Mouse (Mus musculus): Measurements from ENCODE around the gene Anapc7. TPM values are rescaled to one million over a fixed set of nuclear protein-coding genes. Genes with fewer than 3 reads are reported as not detected.

Anapc7 gene
- polyA plus RNA-seq, 1 experiment, result 41.9 TPM

GRCm38 (mm10) chr5:122474643-122475363 lies 53.3 kb downstream of the Anapc7 start:
- Histone ChIP-seq H3K36me3 (ENCODE audit: control insufficient read depth, insufficient read depth, low read length, poor library complexity, severe bottlenecking) (peaks cover 76% of the 10 kb centered on the region), H3K9me3 (replicated peaks; ENCODE audit: control insufficient read depth, insufficient read depth, low read length, poor library complexity, severe bottlenecking) (no peaks in the 10 kb centered on the region)
- TF ChIP-seq CTCF (IDR thresholded peaks at IDR 0.05; ENCODE audit: low read depth, low read length) (no peak), POLR2A (IDR thresholded peaks at IDR 0.05; ENCODE audit: insufficient read depth, low read length) (no peak), EP300 (IDR thresholded peaks at IDR 0.05; ENCODE audit: insufficient read depth, low read depth, low read length) (no peak)

GRCm38 (mm10) chr5:122476078-122476477 lies 54.6 kb downstream of the Anapc7 start:
- no peak overlapping the region for H3K4me3 ChIP-seq (ENCODE audit: low read depth, low read length)
- H3K9ac ChIP-seq (ENCODE audit: low read depth, poor library complexity, severe bottlenecking), result no peak overlapping the region
- no peaks in the 10 kb centered on the region for H3K4me1 ChIP-seq (ENCODE audit: control insufficient read depth, insufficient read depth, low read length)
- TF ChIP-seq POLR2A (IDR thresholded peaks at IDR 0.05; ENCODE audit: insufficient read depth, low read length) (no peak), CTCF (IDR thresholded peaks at IDR 0.05; ENCODE audit: low read depth, low read length) (no peak), EP300 (IDR thresholded peaks at IDR 0.05; ENCODE audit: insufficient read depth, low read depth, low read length) (no peak)
- H3K9me3 ChIP-seq (replicated peaks; ENCODE audit: control insufficient read depth, insufficient read depth, low read length, poor library complexity, severe bottlenecking), result no peaks in the 10 kb centered on the region
- H3K27me3 ChIP-seq (ENCODE audit: control insufficient read depth, insufficient read depth, low read length, poor library complexity, severe bottlenecking), result no peaks in the 10 kb centered on the region
- H3K27ac ChIP-seq (ENCODE audit: insufficient read depth, low read length), result no peak overlapping the region
- H3K36me3 ChIP-seq (ENCODE audit: control insufficient read depth, insufficient read depth, low read length, poor library complexity, severe bottlenecking), result peaks cover 72% of the 10 kb centered on the region

More at GRCm38 (mm10) chr5:122474643-122475363, 53.3 kb downstream of the Anapc7 start:
- no peaks in the 10 kb centered on the region for H3K4me1 ChIP-seq (ENCODE audit: control insufficient read depth, insufficient read depth, low read length)
- H3K27me3 ChIP-seq (ENCODE audit: control insufficient read depth, insufficient read depth, low read length, poor library complexity, severe bottlenecking), result no peaks in the 10 kb centered on the region
- H3K4me3 ChIP-seq (ENCODE audit: low read depth, low read length), result no peak overlapping the region
- no peak overlapping the region for H3K27ac ChIP-seq (ENCODE audit: insufficient read depth, low read length)
- no peak overlapping the region for H3K9ac ChIP-seq (ENCODE audit: low read depth, poor library complexity, severe bottlenecking)

- no peak overlapping the region for H3K9ac ChIP-seq (ENCODE audit: low read depth, poor library complexity, severe bottlenecking)
- H3K4me1 ChIP-seq (ENCODE audit: control insufficient read depth, insufficient read depth, low read length), result no peaks in the 10 kb centered on the region
- H3K27ac ChIP-seq (ENCODE audit: insufficient read depth, low read length), result no peak overlapping the region
- no peaks in the 10 kb centered on the region for H3K9me3 ChIP-seq (replicated peaks; ENCODE audit: control insufficient read depth, insufficient read depth, low read length, poor library complexity, severe bottlenecking)
- H3K4me3 ChIP-seq (ENCODE audit: low read depth, low read length), result no peak overlapping the region
- peaks cover 71% of the 10 kb centered on the region for H3K36me3 ChIP-seq (ENCODE audit: control insufficient read depth, insufficient read depth, low read length, poor library complexity, severe bottlenecking)
- no peaks in the 10 kb centered on the region for H3K27me3 ChIP-seq (ENCODE audit: control insufficient read depth, insufficient read depth, low read length, poor library complexity, severe bottlenecking)
- no peak for TF ChIP-seq EP300 (IDR thresholded peaks at IDR 0.05; ENCODE audit: insufficient read depth, low read depth, low read length)
- TF ChIP-seq CTCF (IDR thresholded peaks at IDR 0.05; ENCODE audit: low read depth, low read length), result no peak
- no peak for TF ChIP-seq POLR2A (IDR thresholded peaks at IDR 0.05; ENCODE audit: insufficient read depth, low read length)
Observed at GRCm38 (mm10) chr5:122477492-122477891, 56.0 kb downstream of the Anapc7 start.

- H3K27me3 ChIP-seq (ENCODE audit: control insufficient read depth, insufficient read depth, low read length, poor library complexity, severe bottlenecking), result no peaks in the 10 kb centered on the region
- no peaks in the 10 kb centered on the region for H3K4me1 ChIP-seq (ENCODE audit: control insufficient read depth, insufficient read depth, low read length)
- no peaks in the 10 kb centered on the region for H3K9me3 ChIP-seq (replicated peaks; ENCODE audit: control insufficient read depth, insufficient read depth, low read length, poor library complexity, severe bottlenecking)
- H3K9ac ChIP-seq (ENCODE audit: low read depth, poor library complexity, severe bottlenecking), result no peak overlapping the region
- H3K36me3 ChIP-seq (ENCODE audit: control insufficient read depth, insufficient read depth, low read length, poor library complexity, severe bottlenecking), result peaks cover 71% of the 10 kb centered on the region
- TF ChIP-seq CTCF (IDR thresholded peaks at IDR 0.05; ENCODE audit: low read depth, low read length) (no peak), POLR2A (IDR thresholded peaks at IDR 0.05; ENCODE audit: insufficient read depth, low read length) (no peak), EP300 (IDR thresholded peaks at IDR 0.05; ENCODE audit: insufficient read depth, low read depth, low read length) (no peak)
- no peak overlapping the region for H3K4me3 ChIP-seq (ENCODE audit: low read depth, low read length)
- no peak overlapping the region for H3K27ac ChIP-seq (ENCODE audit: insufficient read depth, low read length)
Observed at GRCm38 (mm10) chr5:122479131-122479530, 57.6 kb downstream of the Anapc7 start.

GRCm38 (mm10) chr5:122481844-122482243 lies 60.4 kb downstream of the Anapc7 start:
- Histone ChIP-seq H3K27ac (ENCODE audit: insufficient read depth, low read length) (no peak overlapping the region), H3K4me1 (ENCODE audit: control insufficient read depth, insufficient read depth, low read length) (no peaks in the 10 kb centered on the region), H3K27me3 (ENCODE audit: control insufficient read depth, insufficient read depth, low read length, poor library complexity, severe bottlenecking) (no peaks in the 10 kb centered on the region), H3K9ac (ENCODE audit: low read depth, poor library complexity, severe bottlenecking) (no peak overlapping the region), H3K4me3 (ENCODE audit: low read depth, low read length) (no peak overlapping the region), H3K9me3 (replicated peaks; ENCODE audit: control insufficient read depth, insufficient read depth, low read length, poor library complexity, severe bottlenecking) (no peaks in the 10 kb centered on the region), H3K36me3 (ENCODE audit: control insufficient read depth, insufficient read depth, low read length, poor library complexity, severe bottlenecking) (peaks cover 68% of the 10 kb centered on the region)
- TF ChIP-seq POLR2A (IDR thresholded peaks at IDR 0.05; ENCODE audit: insufficient read depth, low read length) (no peak), EP300 (IDR thresholded peaks at IDR 0.05; ENCODE audit: insufficient read depth, low read depth, low read length) (no peak), CTCF (IDR thresholded peaks at IDR 0.05; ENCODE audit: low read depth, low read length) (no peak)

- H3K36me3 ChIP-seq (ENCODE audit: control insufficient read depth, insufficient read depth, low read length, poor library complexity, severe bottlenecking), result peaks cover 64% of the 10 kb centered on the region
- TF ChIP-seq CTCF (IDR thresholded peaks at IDR 0.05; ENCODE audit: low read depth, low read length), result no peak
- TF ChIP-seq POLR2A (IDR thresholded peaks at IDR 0.05; ENCODE audit: insufficient read depth, low read length), result no peak
- no peak for TF ChIP-seq EP300 (IDR thresholded peaks at IDR 0.05; ENCODE audit: insufficient read depth, low read depth, low read length)
- no peak overlapping the region for H3K4me3 ChIP-seq (ENCODE audit: low read depth, low read length)
- H3K27ac ChIP-seq (ENCODE audit: insufficient read depth, low read length), result no peak overlapping the region
- H3K27me3 ChIP-seq (ENCODE audit: control insufficient read depth, insufficient read depth, low read length, poor library complexity, severe bottlenecking), result no peaks in the 10 kb centered on the region
- H3K9me3 ChIP-seq (replicated peaks; ENCODE audit: control insufficient read depth, insufficient read depth, low read length, poor library complexity, severe bottlenecking), result no peaks in the 10 kb centered on the region
- no peaks in the 10 kb centered on the region for H3K4me1 ChIP-seq (ENCODE audit: control insufficient read depth, insufficient read depth, low read length)
- no peak overlapping the region for H3K9ac ChIP-seq (ENCODE audit: low read depth, poor library complexity, severe bottlenecking)
Observed at GRCm38 (mm10) chr5:122482733-122483391, 61.4 kb downstream of the Anapc7 start.
